Mouse (Mus musculus) limb, embryonic 11.5 days (tissue): Measurements from ENCODE around the gene Cdh13. TPM values are rescaled to one million over a fixed set of nuclear protein-coding genes. Genes with fewer than 3 reads are reported as not detected.

Source experiments
- ATAC-seq: fragments of 200-750 bp; cut with Nextera tagmentation; 2 replicates; pipeline ENCODE4 v1.8.0; 2017; ENCODE audit warnings: low read depth; ENCODE audit not compliant: insufficient number of reproducible peaks, low FRiP score, low TSS enrichment
- DNase-seq: peaks from one replicate; pipeline ENCODE4 v3.0.0-alpha.2; 2015; ENCODE audit warnings: low spot score
- H3K27ac ChIP-seq: fragments of 300-500 bp; sonication (generic); replicated peaks from 2 replicates; pipeline ENCODE4 v1.5.1; 2014; ENCODE audit warnings: low read depth, mild to moderate bottlenecking, low read length
- H3K27me3 ChIP-seq: fragments of 300-500 bp; sonication (generic); 2 replicates; pipeline ENCODE4 v1.6.1; 2014; ENCODE audit warnings: mild to moderate bottlenecking, low read length, mixed read lengths; ENCODE audit not compliant: control insufficient read depth, insufficient read depth
- H3K36me3 ChIP-seq: fragments of 300-500 bp; sonication (generic); 2 replicates; pipeline ENCODE4 v1.6.1; 2014; ENCODE audit warnings: mild to moderate bottlenecking, low read length, moderate library complexity, mixed read lengths; ENCODE audit not compliant: control insufficient read depth, insufficient read depth
- H3K4me1 ChIP-seq: fragments of 300-500 bp; sonication (generic); 2 replicates; pipeline ENCODE4 v1.6.1; 2014; ENCODE audit warnings: low read length, mixed read lengths; ENCODE audit not compliant: control insufficient read depth, insufficient read depth
- H3K4me2 ChIP-seq: fragments of 300-500 bp; sonication (generic); 2 replicates; pipeline ENCODE4 v1.6.1; 2014; ENCODE audit warnings: low read depth, mild to moderate bottlenecking, moderate library complexity; ENCODE audit not compliant: severe bottlenecking
- H3K4me3 ChIP-seq: fragments of 300-500 bp; sonication (generic); 2 replicates; pipeline ENCODE4 v1.5.1; 2014; ENCODE audit warnings: low read depth, low read length
- H3K9ac ChIP-seq: fragments of 300-500 bp; sonication (generic); 2 replicates; pipeline ENCODE4 v1.6.1; 2014; ENCODE audit warnings: mild to moderate bottlenecking, low read length
- H3K9me3 ChIP-seq: fragments of 300-500 bp; sonication (generic); 2 replicates; pipeline ENCODE4 v1.6.1; 2016; ENCODE audit warnings: low read length; ENCODE audit not compliant: control insufficient read depth
- WGBS: fragments of 180-500 bp; shearing (Covaris S2); extraction: QIAGEN DNeasy Blood & Tissue Kit; methylation state at CpG from one replicate; pipeline ENCODE4 v1.1.7; 2014; 5-methylcytosine and 5-hydroxymethylcytosine counted together
- polyA plus RNA-seq: library from polyadenylated mRNA; unstranded; fragments of >200 nt; fragmentation: Nextera tagmentation; extraction: Ambion mirVana; gene quantifications from 2 replicates; pipeline ENCODE4 v1.2.1, GENCODE M21; 2014

The Cdh13 gene
- polyA plus RNA-seq, 1 experiment from 2014 or later, result 4.9 TPM

DNA sequence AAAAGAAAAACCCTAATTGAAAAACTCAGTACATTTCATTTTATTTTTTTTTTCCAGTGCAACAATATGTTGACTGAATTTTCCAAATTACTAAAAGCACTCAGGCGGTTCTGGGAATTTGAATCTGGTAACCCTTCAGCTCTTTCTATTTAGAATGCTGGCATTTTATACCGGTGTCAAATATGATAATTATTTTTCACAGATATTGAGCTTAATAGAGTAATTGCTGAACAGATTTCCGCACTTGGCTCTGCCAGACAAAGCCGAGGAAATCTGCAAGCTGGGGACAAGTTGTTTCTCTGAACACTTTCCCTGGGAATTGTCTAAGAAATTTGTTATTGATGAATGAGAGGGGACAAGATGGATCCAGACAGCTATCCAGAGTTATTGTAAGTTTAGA is 256.4 kb downstream of the Cdh13 start:
- H3K4me3 ChIP-seq, result no peak overlapping the region
- ATAC-seq (no peak), DNase-seq (no peak)
- H3K4me1 ChIP-seq, result no peaks in the 10 kb centered on the region
- H3K4me2 ChIP-seq, result no peak overlapping the region
- no peak overlapping the region for H3K9ac ChIP-seq
- no peaks in the 10 kb centered on the region for H3K27me3 ChIP-seq
- H3K27ac ChIP-seq, result no peak overlapping the region
- 89% methylated on average over 4 of the region's 4 CpGs for WGBS
- H3K36me3 ChIP-seq, result no peaks in the 10 kb centered on the region
- H3K9me3 ChIP-seq, result no peaks in the 10 kb centered on the region

DNA sequence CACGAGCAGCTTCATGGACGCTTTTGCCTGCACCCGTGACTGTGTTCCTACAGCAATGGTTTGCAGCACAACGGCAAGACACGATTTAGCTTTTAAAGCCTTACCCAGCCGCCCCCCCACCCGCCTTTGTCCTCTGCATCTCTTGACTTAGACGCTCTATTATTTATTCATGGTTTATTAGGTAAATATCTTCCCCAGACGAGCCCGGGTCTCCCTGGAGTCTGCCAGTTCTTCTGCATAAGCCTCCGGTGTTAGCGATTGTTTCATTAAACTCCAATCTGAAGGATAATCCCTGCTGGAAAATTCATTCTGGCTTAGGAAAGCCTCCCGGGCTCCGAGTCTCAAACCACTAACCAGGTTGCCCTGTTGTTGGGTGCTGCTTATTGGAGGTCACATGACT is 268.9 kb downstream of the Cdh13 start:
- Histone ChIP-seq H3K4me1 (no peaks in the 10 kb centered on the region), H3K4me2 (no peak overlapping the region), H3K9me3 (no peaks in the 10 kb centered on the region), H3K36me3 (no peaks in the 10 kb centered on the region), H3K27ac (no peak overlapping the region), H3K9ac (no peak overlapping the region), H3K27me3 (no peaks in the 10 kb centered on the region), H3K4me3 (no peak overlapping the region)
- no peak for ATAC-seq
- no peak for DNase-seq
- 92% methylated on average over 14 of the region's 14 CpGs for WGBS

DNA sequence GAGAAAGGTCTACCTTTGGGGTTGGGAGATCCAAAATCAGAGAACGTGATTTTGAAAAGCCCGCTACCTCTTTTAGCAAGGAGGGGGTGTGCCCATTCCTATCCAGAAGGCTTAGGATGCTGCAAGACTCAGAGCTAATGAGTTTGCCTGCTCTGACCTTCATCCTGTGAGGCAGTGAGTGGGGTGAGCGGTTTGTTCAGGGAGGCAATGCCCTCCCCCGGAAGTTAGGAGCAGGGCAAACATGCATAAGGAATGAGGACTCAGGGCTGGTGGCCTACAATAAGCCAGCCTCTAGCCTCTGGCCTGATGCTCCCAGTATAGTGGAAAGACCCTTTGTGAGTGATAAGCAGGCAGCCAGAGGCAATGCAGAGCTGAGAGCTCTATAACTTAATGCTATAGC is 269.3 kb downstream of the Cdh13 start:
- WGBS, result 86% methylated on average over 4 of the region's 4 CpGs
- H3K4me3 ChIP-seq, result no peak overlapping the region
- H3K4me1 ChIP-seq, result no peaks in the 10 kb centered on the region
- H3K27me3 ChIP-seq, result no peaks in the 10 kb centered on the region
- no peaks in the 10 kb centered on the region for H3K9me3 ChIP-seq
- no peak overlapping the region for H3K9ac ChIP-seq
- DNase-seq (no peak), ATAC-seq (no peak)
- no peak overlapping the region for H3K4me2 ChIP-seq
- H3K36me3 ChIP-seq, result no peaks in the 10 kb centered on the region
- no peak overlapping the region for H3K27ac ChIP-seq

DNA sequence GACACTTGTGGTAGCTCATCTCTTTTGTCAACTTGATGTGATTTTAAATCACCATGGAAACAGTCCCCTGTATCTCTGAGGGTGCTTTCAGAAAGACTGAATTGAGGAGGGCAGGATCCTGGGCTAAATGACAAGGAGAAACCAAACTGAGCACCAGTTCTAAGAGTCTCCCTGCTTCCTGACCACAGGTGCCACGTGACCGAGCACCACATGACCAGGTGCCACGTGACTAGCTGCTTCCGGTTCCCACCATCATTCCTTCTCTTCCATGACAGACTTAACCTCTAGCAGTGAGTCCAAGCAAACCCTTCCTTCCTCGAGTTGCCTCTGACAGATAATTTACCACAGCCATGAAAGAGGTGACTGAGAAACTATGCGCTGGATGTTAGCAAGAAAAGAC is 280.5 kb downstream of the Cdh13 start:
- Histone ChIP-seq H3K36me3 (no peaks in the 10 kb centered on the region), H3K4me2 (no peak overlapping the region), H3K9ac (no peak overlapping the region), H3K27me3 (no peaks in the 10 kb centered on the region), H3K4me3 (no peak overlapping the region), H3K27ac (no peak overlapping the region), H3K4me1 (0 out of 2 replicates have a peak, but pooled peaks cover 3% of the 10 kb centered on the region), H3K9me3 (no peaks in the 10 kb centered on the region)
- DNase-seq, result no peak
- WGBS, result 67% methylated on average over 6 of the region's 6 CpGs
- no peak for ATAC-seq

DNA sequence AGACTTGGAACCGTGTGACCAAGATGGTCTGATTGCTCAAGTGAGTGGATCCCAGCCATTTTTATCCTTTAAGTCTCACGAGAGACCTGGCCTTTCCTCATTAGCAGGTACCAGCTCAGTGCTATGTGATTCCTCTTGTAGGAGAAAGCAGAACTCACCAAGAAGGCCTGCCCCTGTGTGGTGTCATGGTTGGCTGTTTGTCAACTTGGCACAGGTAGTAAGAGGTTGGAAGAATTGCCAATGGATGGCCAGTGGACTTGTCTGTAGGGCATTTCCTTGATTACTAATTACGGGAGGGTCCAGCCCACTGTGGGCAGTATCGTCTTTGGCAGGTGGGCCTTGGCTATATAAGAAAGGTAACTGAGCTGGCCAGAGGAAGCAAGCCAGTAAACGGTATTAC is 281.7 kb downstream of the Cdh13 start:
- Histone ChIP-seq H3K9me3 (no peaks in the 10 kb centered on the region), H3K36me3 (no peaks in the 10 kb centered on the region), H3K27me3 (no peaks in the 10 kb centered on the region), H3K4me2 (no peak overlapping the region), H3K4me1 (0 out of 2 replicates have a peak, but pooled peaks cover 3% of the 10 kb centered on the region), H3K27ac (no peak overlapping the region), H3K4me3 (no peak overlapping the region), H3K9ac (no peak overlapping the region)
- ATAC-seq, result no peak
- DNase-seq, result no peak
- 92% methylated on average over 5 of the region's 5 CpGs for WGBS

DNA sequence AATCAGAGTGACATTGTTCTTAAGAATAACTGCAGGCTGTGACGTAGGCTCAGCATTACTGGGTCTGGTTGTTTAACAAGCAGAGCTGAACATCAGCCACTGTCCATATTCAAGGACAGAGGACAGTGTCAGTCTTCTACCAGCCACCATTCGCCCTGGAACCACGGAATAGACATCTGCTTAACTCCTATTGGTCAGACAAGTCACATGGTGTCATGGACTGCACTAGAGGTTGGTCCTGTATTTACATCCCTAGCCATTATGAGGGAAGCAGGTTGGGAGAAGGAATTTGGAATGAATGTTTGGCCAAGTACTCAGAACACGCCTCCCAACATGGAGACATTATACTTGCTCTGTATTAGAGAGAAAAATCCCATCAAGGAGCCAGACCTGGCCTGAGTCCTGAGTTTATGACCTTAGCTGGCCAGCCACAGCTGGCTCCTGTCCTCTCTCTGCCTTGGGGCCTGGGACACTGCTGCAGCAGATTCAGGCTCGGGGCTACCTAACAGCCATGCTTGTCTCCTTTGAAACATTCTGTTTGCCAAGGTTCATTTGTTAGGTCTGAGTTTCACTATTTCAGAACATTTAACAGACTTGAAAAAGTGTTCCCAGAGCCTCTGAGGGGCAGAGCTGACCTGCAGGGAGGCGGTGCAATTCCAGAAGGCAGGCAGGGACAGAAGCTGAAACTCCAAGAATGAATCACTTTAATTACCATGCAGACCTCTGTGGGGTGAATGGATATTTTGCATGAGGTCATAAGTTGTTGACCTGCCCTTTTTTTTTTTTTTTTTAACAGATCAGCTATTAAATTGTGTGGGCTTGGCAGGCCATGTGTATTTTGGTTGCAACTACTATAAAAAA is 282.6 kb downstream of the Cdh13 start:
- Histone ChIP-seq H3K9ac (no peak overlapping the region), H3K27me3 (no peaks in the 10 kb centered on the region), H3K4me1 (0 out of 2 replicates have a peak, but pooled peaks cover 3% of the 10 kb centered on the region), H3K4me3 (no peak overlapping the region), H3K4me2 (no peak overlapping the region), H3K9me3 (no peaks in the 10 kb centered on the region), H3K27ac (no peak overlapping the region), H3K36me3 (no peaks in the 10 kb centered on the region)
- DNase-seq, result no peak
- 68% methylated on average over 6 of the region's 6 CpGs for WGBS
- ATAC-seq, result no peak

DNA sequence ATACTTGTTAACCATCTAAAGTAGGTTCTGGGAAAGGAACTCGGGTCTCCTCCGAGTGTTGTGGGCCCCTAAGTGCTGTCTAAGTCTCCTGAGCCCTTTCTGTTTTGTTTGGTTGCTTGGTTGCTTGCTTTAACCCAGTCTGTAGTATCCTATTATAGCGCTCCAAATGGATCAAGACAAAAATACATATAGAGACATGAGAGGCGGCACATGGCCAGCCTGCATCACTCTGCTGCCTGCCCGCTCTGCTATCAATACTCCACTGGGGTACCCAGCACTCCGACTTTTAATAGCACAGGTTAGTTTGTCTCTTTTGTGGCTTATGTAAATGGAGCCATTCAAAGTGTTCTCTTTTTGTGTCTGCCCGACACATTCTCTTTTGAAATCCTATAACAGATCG is 285.8 kb downstream of the Cdh13 start:
- no peak for DNase-seq
- Histone ChIP-seq H3K4me2 (no peak overlapping the region), H3K4me3 (no peak overlapping the region), H3K9me3 (no peaks in the 10 kb centered on the region), H3K36me3 (no peaks in the 10 kb centered on the region), H3K27me3 (no peaks in the 10 kb centered on the region), H3K27ac (no peak overlapping the region), H3K4me1 (0 out of 2 replicates have a peak, but pooled peaks cover 3% of the 10 kb centered on the region), H3K9ac (no peak overlapping the region)
- 89% methylated on average over 8 of the region's 8 CpGs for WGBS
- no peak for ATAC-seq

DNA sequence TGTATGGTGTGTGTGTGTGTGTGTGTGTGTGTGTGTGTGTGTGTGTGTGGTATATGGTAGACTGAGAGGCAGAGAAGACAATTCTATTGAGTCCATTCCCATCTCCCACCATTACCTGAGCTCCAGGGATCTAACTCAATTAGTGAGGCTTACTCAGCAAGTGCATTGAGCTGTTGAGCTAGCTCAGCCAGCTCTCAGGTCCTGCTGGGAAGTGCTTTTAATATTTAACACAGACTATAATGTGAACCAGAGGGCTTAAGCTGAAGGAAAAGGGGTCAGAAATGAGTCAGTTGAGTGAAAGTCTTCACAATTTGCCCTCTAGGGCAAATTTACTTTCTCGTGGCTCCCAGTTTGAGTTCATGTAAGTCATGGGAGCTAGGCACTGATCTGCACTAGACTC is 297.7 kb downstream of the Cdh13 start:
- no peak overlapping the region for H3K27ac ChIP-seq
- no peak overlapping the region for H3K4me2 ChIP-seq
- H3K4me1 ChIP-seq, result no peaks in the 10 kb centered on the region
- H3K9ac ChIP-seq, result no peak overlapping the region
- no peaks in the 10 kb centered on the region for H3K36me3 ChIP-seq
- H3K9me3 ChIP-seq, result no peaks in the 10 kb centered on the region
- DNase-seq (no peak), ATAC-seq (no peak)
- WGBS, result 85% methylated on average over 1 of the region's 1 CpGs
- H3K4me3 ChIP-seq, result no peak overlapping the region
- no peaks in the 10 kb centered on the region for H3K27me3 ChIP-seq

DNA sequence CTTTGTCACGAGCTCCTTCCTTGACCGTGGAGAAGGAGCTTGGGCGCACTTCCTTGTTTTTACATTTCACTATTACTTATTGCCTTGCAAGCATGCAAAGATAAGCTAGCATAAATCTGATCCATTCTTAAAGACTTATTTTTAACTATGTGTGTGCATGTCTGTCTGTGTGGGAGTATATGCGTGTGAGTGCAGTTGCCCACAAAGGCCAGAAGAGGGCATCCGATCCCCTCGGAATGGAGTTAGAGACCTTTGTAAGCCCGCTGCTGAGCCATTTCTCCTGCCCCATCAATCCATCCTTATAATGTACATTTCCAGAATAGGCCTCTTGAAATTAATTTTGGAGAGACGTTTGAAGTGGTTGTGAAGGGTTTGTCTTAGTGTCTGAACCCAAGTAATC is 298.7 kb downstream of the Cdh13 start:
- H3K9me3 ChIP-seq, result no peaks in the 10 kb centered on the region
- no peak for ATAC-seq
- no peak overlapping the region for H3K4me2 ChIP-seq
- H3K27me3 ChIP-seq, result no peaks in the 10 kb centered on the region
- no peak overlapping the region for H3K9ac ChIP-seq
- H3K4me3 ChIP-seq, result no peak overlapping the region
- no peak for DNase-seq
- H3K36me3 ChIP-seq, result no peaks in the 10 kb centered on the region
- no peaks in the 10 kb centered on the region for H3K4me1 ChIP-seq
- WGBS, result 96% methylated on average over 8 of the region's 8 CpGs
- no peak overlapping the region for H3K27ac ChIP-seq
